Mouse (Mus musculus) right cerebral cortex, adult 2 months (tissue): ENCODE data around the gene Tnfrsf12a.

ENCODE experiments used
- DNase-seq, 2 experiments: peaks; one replicate each; pipeline ENCODE4 v3.0.0; 2021 to 2022; ENCODE audit warnings: low spot score in 2 of 2

Gene Tnfrsf12a

GRCm38 (mm10) chr17:23681086-23681485 lies 3.8 kb upstream of the Tnfrsf12a start:
- no peak for DNase-seq

GRCm38 (mm10) chr17:23680336-23680735 lies 3.1 kb upstream of the Tnfrsf12a start:
- DNase-seq: no peak

- no peak for DNase-seq
These were observed 2.0 kb upstream of the Tnfrsf12a start, which contains the start of gene Cldn6 for GRCm38 (mm10) chr17:23679127-23679835. Cldn6 (plus strand) TSS chr17:23679249.

GRCm38 (mm10) chr17:23676473-23677031 lies 716 bp downstream of the Tnfrsf12a start:
- DNase-seq: no peak

- no peak for DNase-seq
These were observed 1.5 kb downstream of the Tnfrsf12a start for GRCm38 (mm10) chr17:23675564-23676281.

GRCm38 (mm10) chr17:23675127-23675526 lies 2.1 kb downstream of the Tnfrsf12a start:
- no peak for DNase-seq

GRCm38 (mm10) chr17:23674271-23674952 lies 2.9 kb downstream of the Tnfrsf12a start:
- peak in 1 of 2 experiments; percentile 23 for DNase-seq

- DNase-seq: peak; percentile 92 to 96
These were observed 3.7 kb downstream of the Tnfrsf12a start, which contains the start of the genes Hcfc1r1 and Thoc6 for GRCm38 (mm10) chr17:23673424-23674073. Hcfc1r1 (plus strand) TSS chr17:23673596. Thoc6 (minus strand) TSS chr17:23673882.

- DNase-seq: no peak
These were observed 4.5 kb downstream of the Tnfrsf12a start for GRCm38 (mm10) chr17:23672761-23673160.

- no peak for DNase-seq
These were observed 5.7 kb downstream of the Tnfrsf12a start for GRCm38 (mm10) chr17:23671519-23671918.

GRCm38 (mm10) chr17:23670516-23671074 lies 6.7 kb downstream of the Tnfrsf12a start:
- DNase-seq: no peak

- no peak for DNase-seq
These were observed 11.8 kb downstream of the Tnfrsf12a start for GRCm38 (mm10) chr17:23665511-23665910.

- no peak for DNase-seq
These were observed 12.7 kb downstream of the Tnfrsf12a start for GRCm38 (mm10) chr17:23664556-23665021.

GRCm38 (mm10) chr17:23661526-23661925 lies 15.7 kb downstream of the Tnfrsf12a start:
- no peak for DNase-seq

GRCm38 (mm10) chr17:23660876-23661200 lies 16.4 kb downstream of the Tnfrsf12a start:
- no peak for DNase-seq

- DNase-seq: no peak
These were observed 17.0 kb downstream of the Tnfrsf12a start, which contains the start of gene Bicdl2 for GRCm38 (mm10) chr17:23660117-23660875. Bicdl2 (plus strand) TSS chr17:23660506.

GRCm38 (mm10) chr17:23658450-23658849 lies 18.8 kb downstream of the Tnfrsf12a start:
- DNase-seq: no peak

GRCm38 (mm10) chr17:23654410-23654809 lies 22.9 kb downstream of the Tnfrsf12a start:
- DNase-seq: no peak

- no peak for DNase-seq
These were observed 23.3 kb downstream of the Tnfrsf12a start for GRCm38 (mm10) chr17:23654001-23654400.

GRCm38 (mm10) chr17:23653324-23653723 lies 23.9 kb downstream of the Tnfrsf12a start:
- no peak for DNase-seq
